Mouse (Mus musculus) liver (tissue): Measurements from ENCODE around the gene Pigb.

Source experiments
- DNase-seq: peaks from one replicate; pipeline ENCODE4 v3.0.0-alpha.2; 2020; ENCODE audit warnings: mixed read lengths

The Pigb gene

DNA sequence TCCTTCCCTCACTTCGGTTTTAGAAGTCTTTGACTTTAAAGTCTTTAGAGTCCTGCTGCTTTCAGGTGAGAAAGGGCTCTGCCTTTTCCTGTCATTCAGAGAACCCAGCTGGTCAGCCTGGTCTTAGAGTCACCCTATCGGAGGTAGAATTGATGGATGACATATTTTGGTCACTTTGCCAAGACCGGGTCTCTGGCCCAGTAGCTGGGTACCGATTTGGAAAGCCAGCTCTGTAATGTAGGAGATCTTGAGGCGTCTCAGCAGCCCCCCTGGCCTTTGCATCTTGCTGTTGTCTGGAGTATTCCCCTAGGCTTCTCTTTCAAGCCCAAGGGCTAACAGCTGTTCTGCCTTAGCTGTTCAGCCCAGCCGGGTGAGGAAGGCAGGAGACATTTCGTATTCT, 5.0 kb upstream of the Pigb start:
- DNase-seq: no peak

DNA sequence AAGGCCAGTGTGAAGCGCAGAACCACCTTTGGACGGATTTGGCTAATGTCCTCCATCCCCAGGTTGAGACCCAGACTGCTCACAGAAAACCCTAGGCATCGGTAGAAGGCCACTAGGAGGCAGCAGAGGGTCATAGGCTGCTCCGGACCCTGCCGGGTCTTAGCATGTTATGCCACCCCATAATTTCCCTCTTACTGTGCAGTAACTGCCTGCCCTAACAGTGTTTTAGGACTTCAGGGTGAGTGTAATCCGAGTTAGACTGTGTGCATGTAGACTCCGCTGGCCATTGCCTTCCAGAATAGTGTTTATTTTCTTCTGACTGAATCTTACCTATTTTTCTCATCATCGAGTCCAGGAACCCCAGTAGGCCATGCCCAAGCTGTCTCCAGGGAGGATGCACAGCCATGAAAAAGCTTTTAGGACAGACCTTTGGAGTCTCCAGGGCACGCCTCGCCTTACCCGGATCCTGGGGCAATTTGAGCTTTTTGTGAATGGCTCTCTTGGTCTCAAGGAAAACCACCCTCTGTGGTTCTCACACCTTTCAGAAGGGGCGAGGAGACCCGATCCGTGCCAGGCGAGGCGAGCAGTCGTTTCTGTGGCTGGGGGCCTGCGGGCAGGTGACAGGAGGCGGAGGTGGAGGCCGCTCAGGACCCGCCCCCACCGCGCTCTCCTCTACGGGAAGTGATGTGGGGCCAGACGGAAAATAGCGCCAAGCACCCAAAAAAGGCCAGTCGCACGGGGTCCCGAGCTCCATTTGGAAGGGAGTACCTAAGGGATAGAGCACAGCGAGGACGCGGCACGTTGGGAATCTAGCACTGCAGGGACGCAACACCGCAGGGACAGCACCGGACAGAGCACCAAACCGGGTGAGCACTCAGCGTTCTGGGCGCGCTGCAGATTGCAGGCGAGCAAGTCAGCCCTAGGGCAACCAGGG, 4.2 kb upstream of the Pigb start, which contains the start of gene Rab27a:
Gene Rab27a, plus strand, starts transcription at position 709 of the 934 bp plus-strand sequence.
- peak; percentile 83 for DNase-seq

DNA sequence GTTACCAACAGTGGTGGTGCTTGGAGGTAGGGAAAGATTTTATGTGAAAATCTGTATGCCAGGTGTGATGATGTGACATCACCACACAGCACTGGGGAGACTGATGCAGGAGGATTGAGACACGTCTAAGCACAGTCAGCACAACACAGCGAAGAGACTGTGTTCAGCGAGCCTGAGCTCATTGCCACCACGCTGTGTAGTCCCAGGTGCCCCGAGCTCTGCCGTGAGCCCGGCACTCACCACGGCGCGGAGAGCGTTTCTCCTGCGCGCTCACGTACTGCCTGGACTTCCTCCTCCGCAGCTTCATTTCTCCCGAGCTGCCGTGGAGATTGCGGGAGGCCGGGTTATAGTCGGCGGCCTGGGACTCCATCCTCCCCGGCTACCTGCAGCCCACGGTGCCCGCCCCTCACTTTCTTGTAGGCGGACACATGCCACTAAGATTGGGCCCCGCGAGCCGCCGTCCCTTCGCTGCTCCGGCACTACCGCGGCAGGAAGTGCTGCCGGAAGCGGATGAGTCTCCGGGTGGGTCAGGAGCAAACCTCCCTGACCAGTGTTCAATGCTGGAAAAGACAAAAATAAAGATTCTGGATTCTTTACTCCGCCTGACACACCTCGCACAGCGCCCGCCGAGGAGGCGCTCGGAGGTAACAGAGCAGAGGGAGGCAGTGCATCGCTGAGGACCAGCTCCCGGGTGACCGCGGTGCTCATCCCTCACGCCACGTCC, 794 bp downstream of the Pigb start:
- peak; percentile 90 for DNase-seq

DNA sequence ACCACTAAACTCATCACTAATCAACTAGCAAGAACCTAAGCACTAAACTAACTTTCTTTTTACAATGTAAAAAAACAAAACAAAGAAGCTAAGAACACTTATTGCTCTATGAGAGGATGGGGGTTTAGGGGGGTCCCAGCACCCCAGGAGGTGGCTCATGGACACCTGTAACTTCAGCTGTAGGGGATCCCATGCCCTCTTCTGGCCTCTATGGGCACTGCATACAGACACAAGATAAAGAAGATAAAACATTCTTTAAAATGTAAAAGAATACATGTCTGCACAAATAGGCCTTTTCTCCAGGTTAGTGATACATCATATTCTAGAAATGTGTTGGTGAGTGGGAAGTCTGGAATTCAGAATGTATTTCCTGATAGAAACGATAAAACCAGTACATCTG, 6.8 kb downstream of the Pigb start:
- no peak for DNase-seq

DNA sequence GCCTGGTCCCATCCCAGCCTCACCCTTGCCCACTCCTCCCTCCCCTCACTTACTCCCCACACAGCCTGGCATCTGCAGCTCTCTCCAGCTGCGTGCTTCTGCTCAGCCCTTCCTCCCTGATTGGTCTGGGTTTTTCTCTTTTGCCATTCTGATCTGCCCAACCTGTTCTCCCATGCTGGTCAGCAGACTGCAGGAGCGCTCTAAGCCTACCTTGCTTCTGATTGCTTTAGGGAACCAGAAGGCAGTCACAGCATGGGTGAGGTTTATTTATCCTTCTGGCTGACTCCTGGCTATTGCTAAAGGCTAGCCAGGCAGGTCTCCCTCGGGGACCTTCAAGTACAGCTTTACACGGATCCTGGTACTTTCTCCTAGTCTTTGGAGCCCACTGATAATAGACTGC, 8.8 kb downstream of the Pigb start:
- DNase-seq: no peak

DNA sequence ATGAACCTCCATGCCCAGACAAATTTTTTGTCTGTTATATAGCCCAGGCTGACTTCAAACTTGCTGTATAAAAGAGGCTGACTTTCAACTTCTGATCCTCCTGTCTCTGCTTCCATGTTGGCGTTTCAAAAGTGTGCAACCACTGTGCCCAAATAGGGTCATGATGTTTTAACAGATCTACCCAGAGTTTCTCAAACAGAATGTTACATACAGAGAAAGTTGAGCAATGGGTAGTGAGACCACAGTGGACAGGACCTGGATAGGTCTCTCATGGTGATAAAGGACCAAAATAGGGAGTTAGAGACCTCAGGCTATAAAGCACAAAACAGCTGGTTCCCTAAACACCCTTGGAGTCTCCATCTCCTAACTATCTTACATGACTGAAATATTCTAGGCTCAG, 9.7 kb downstream of the Pigb start:
- no peak for DNase-seq

DNA sequence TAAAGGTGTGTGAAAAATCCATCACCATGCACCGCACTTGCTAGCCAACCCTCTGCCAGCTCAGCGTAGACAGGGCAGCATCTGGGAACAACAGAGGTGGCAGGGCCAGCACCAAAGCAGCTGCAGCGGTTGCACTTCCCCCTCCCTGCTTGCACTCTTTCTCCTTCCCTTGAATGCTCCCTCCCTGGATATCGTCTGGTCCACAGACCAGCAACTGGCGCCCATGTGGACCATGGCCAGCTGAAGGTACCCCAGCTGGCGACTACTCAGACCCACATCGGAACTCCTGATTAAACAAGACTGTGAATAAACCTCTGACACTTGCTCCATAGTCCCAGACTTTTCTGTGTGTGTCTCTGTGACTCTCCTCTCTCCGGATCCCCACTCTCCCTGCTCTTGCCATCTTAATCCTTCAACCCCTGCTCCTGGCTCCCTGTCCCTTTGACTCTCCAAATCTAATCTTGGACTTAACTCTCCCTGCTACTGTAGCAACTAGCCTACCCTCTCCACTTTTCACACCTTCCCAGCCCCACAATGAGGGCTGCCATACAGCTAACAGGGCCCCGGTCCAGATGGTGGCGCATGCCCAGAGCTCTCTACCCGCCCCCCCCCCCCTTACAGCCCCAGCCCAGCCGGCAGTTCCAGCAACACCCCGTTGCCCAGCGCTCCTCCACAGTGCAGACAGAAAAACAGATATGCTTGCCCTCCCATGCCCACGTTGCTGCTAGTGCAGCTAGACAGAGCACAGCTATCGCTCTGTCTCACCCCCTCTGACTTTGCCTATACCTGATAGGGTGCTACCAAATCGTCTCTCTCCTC, 14.2 kb downstream of the Pigb start:
- DNase-seq: no peak

DNA sequence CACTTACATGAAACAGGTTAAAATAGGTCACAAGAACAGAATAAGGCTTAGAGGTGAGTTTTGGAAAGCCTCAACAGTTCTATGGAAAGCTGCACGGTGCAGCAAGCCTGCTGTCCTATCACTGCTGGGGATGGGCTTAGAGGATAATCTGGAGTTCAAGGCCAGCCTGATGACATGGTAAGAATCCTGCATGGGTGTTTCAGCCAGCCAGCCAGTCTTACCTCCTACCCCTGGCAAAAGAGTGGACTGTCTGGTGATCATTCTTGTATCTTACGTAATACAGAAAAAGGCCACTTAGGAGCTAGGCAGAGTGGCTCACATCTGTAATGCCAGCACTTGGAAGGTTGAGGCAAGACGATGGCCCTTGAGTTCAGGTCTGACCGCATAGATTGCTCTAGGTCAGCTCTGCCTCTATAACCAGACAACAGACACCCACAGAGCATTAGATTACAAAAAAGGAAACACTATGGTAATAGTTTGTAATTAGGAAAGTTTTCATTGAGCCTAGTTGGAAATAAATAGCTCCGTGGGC, 19.5 kb downstream of the Pigb start:
- no peak for DNase-seq

DNA sequence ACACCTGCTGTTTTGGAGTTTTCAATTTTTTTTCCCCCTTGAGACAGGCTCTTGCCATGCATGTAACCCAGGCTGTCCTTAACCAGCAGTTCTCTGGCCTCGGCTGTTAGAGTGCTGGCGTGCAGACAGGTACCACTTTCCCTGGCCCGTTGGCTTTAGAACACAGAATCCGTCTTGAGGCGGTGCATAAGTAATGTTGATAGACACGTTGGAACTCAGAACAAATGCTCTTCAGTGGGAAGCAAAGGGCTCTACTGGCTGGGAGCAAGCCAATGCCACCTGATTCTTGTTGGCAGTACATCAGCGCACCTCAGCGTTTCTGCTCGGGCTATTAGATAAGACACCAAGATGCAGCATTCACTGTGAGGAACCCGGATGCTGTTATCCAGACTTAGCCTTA, 20.3 kb downstream of the Pigb start:
- no peak for DNase-seq

DNA sequence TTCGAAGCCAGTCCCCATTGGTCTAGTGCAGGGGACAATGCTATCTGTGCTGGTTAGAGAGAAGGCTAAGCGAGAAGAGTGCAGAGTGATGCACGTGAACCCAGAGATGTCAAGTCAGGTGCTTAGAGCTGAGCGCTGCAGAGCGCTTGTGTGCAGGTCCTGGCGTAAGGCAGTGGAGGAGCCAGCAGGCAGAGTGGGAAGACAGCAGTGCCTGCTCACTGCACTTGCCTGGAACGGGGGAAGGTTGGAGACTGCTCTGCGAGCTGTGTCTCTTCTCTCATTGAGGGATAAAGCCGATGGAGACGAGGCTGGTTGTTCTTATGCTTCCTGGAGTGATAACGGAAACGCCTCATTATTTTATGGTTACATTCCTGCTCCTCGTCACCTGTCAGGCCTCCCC, 25.5 kb downstream of the Pigb start:
- no peak for DNase-seq

DNA sequence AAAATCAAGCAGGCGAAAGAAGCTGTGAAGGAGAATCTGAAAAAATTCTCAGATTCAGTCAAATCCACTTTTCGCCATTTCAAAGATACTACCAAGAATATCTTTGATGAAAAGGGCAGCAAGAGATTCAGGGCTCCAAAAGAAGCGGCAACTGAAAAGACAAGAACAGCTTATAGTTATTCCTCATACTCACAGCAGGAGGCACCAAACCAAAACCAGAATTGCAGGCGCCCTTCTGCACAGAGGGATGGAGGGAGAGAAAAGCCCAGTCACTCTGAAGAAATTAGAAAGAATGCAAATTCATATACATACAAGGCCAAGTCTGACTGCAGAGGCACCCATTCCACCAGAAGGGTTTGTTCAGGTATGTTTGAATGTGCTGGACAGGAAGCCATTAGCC, 27.5 kb downstream of the Pigb start:
- DNase-seq: no peak

DNA sequence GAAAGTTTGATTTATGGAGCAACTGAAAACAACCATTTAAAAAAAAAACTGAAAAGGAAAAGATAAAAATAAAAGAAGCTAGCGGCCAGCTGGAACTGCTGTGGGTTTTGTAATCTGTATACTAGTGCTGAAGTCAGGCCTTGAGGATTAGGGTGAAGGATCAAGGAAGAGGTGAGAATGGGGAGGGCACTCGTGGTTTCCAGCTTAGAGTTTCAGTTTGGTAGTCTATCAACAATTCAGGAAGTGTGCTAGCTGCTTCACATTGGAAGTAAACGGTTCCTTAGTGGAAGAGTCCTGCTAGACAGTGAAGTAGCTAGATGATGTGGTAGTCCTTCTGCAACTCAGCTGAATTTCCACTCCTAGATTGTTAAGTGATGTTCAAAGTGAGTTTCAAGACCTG, 31.8 kb downstream of the Pigb start:
- DNase-seq: no peak

DNA sequence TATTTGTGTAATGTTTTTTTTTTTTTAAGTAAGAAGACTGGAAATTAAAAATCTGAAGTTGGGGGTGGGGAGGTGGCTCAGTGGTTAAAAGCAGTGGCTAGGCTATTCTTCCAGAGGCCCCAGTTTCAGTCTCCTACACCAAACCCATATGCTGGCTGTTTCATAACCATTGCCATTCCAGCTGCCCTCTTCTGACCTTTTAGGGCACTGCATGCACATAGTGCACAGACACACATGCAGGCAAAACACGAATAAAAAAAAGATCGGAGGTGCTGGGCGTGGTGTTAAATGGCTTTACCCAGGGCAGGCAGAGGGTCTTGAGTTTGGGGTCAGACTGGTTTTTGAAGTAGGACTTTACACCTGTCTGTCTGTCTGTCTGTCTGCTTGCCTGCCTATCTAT, 34.0 kb downstream of the Pigb start:
- no peak for DNase-seq

DNA sequence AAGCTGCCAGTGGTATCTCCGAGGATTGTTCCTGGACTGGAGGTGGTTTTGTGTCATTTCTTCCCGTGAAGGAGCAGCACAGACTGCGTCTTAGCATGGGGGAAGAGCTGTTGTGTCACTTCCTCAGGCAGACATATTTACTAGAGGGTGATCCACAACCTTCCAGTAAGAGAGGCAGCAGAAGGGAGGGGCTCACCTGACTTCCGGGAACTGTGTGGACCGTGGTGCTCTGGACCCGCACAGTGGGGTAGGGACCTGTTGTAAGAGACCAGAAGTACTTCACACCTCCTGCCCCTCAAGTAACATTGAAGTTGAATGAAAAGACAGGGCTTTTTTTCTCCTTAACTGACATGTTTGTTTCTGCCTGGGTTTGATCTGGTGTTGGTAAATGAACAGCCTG, 35.1 kb downstream of the Pigb start:
- DNase-seq: no peak

DNA sequence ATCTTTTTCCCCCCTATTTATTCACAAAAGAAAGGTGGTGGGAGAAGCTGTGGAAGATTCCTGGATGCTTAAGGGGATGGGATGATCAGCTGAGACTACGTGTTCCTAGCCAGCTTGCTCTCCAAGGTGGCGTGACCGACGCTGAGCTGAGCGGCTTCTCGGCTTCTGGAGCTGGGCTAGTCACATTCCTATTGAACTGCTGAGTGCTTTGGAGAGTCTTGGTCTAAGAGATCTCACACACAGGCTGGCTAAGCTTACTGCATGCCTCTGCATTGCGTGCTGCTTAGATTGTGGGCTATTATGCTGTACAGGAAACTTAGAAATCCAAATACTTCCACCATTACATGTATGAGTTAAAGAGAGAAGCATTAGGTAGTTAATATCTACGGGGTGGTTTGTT, 36.1 kb downstream of the Pigb start:
- DNase-seq: no peak

DNA sequence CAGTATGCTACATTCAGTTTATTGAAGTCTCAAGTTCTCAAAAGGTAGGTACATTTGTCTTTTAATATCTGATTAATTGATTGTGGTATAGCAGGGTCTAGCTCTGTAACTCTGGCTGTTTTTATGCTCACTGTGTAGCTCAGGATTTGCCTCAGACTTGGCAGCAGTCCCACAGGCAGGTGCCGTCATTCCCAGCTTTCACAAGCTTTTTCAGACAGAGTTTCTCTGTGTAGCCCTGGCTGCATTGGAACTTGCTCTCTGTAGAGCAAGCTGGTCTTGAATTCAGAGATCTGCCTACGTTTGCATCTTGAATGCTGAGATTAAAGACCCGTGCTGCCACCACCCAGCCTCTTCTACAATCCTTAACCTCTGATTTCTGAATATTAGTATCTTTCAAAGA, 38.0 kb downstream of the Pigb start:
- DNase-seq: no peak

DNA sequence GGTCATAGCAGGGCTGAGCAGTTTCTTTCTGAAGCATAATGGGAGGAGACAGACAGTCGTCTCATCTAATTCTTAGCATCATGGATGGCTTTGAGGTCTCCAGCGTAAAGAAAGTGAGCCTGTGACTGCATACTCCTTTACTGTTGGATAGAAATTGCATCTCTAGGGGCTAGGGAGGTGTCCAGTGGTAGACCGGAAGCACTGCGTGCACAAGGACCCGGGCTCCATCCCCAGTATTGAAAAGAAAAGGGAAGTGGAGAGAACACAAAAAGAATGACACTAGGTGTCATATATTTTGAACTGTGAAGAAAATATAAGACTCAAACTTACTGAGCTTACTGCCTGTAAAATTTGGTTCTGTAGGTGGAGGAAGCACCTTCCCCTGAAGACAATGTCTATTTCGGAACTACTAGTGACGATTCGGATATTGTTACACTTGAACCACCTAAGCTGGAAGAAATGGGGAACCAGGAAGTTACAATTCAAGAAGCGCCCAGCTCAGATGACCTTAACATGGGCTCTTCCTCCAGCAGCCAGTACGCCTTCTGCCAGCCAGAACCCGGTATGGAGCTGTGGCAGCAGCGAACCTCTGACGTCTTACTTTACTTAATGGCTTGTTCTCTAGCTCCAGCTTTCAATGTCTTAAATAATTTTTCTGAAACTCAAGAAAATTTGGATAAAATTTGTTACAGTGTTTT, 38.7 kb downstream of the Pigb start:
- no peak for DNase-seq

DNA sequence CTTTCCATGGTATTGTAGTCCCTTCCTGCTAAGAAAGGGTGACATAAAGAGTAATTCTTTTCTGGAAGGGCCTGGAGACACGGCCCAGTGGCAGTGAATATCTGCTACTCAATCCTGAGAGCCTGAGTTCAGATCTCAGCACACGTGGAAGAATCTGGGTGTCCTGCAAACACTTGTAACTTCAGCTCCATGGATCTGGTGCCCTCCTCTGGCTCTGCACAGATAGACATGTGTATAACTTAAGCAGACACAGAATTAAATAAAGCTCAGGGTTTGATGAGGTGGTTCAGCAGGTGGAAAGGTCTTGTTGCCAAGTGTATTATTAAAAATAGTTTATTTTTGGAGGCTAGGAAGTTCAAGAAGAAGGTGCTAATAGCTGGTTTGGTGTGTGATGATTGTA, 39.7 kb downstream of the Pigb start:
- DNase-seq: no peak

DNA sequence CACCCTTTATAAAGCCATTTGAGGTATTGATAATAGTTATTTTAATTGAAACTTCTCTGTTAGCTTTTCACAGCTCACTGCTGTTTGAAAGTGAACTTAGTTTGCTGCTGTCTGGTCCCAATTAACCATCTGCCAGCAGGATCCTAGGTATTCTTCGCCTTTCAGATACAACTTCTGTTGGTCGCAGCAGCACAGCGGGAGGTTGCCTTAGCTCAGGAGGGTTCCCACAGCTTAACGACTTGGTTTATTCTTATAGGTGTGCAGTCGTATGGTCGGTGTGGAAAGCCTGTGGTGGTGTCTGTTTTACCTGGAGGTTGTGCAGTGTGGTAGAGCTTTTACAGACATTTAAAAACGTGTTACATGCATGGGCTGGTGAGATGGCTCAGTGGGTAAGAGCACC, 43.4 kb downstream of the Pigb start:
- DNase-seq: no peak

DNA sequence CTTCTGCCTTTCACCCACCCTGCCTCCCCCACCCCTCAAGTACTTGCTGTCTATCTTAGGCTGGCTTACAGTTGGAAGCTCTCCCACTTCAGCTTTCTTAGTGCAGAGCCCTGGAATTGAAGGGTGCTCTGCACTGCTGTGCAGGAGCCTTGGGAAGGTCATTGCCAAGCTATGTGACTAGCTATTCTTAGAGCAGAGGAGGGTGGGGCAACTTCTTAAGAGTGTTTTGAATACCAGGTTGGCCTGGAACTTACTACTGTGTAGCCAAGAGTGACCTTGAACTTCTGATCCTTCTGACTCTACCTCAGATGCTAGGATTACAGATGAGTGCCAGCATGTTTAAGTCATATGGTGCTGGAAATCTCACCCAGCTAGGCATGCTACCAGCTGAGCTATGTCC, 44.0 kb downstream of the Pigb start:
- no peak for DNase-seq

DNA sequence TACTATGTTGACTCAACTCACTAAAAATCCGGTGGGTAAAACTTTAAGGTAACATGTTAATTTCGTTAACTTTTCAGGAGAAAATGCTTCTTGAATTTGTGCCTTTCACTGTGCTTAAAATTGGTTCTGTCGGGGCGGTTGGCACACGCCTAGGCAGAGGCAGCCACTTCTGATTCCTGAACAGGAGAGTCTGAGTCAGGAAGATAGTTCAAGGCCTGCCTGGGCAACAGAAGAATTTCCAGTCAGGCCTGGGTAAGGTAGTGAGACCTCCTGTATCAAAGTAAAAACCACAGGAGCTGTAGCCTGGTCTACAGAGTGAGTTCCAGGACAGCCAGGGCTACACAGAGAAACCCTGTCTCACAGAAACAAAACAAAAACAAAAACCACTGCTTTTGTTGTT, 47.6 kb downstream of the Pigb start:
- DNase-seq: no peak

DNA sequence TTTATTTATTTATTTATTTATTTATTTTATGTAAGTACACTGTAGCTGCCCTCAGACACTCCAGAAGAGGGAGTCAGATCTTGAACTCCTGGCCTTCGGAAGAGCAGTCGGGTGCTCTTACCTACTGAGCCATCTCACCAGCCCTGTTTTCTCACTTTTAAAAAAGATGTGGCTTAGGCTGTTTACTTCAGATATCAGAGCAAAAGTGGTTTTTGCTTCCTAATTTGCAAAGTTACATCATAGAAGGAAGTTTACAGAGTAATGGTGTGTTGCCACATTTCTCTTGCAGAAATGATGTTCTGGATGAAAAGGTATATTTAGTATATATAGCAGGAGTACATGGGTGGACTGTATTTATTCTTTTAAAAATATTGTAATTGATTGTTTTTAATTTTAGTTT, 48.8 kb downstream of the Pigb start:
- DNase-seq: no peak

DNA sequence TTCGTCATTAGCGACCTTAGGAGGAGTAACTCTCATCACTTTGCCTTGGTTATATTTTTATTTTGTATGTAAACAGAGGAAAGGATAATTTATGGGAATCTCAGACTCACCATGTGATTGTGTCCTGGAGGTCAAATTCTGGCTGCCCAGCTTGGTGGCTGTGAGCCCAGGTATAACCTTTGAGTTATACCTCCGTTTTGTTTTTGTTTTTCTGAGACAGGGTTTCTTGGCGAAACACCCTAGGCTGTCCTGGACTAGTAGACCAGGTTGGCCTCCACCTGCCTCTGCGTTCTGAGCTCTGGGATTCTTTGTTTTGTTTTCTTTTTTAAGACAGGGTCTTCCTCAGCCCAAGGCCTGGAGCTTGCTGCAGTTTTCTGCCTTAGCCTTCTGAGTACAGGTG, 51.5 kb downstream of the Pigb start:
- DNase-seq: no peak
